Mouse (Mus musculus): ENCODE measurements around the gene Cand2.
A peak's percentile ranks its signal among the peaks of the same experiment; 100 is the strongest.

DNA sequence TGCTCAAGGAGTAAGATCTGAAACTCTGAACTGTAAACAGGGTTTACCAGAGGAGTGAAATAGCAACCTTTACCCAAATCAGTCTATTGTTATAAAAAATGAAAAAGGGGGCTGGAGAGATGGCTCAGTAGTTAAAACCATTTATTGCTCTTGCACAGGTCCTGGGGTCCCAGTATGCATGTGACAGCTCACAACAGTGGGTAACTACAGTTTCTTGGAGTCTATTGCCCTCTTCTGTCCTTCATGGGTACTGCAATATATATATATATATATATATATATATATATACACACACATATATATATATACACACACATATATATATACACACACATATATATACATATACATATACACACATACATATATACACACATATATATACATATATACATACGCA, 1.7 kb upstream of the Cand2 start:
- TF ChIP-seq NELFE (IDR thresholded peaks at IDR 0.05; ENCODE audit: low read depth, low read length) = no peak
- no peak for TF ChIP-seq POLR2A (IDR thresholded peaks at IDR 0.05; ENCODE audit: low read depth, low read length)
- TF ChIP-seq CTCF (conservative IDR thresholded peaks at IDR 0.05 in 1 of 2, IDR thresholded peaks at IDR 0.05 in 1 of 2; ENCODE audit: low read depth in 2 of 2, low read length in 2 of 2) = peak in 1 of 2 experiments; percentile 44; a peak in 2 of 4 replicates
- TF ChIP-seq E2F4 (IDR thresholded peaks at IDR 0.05; ENCODE audit: insufficient replicate concordance, low read depth, low read length) = no peak
- TF ChIP-seq MAFK (IDR thresholded peaks at IDR 0.05; ENCODE audit: insufficient replicate concordance, low read length) = no peak
- no peak for TF ChIP-seq POLR2AphosphoS2 (IDR thresholded peaks at IDR 0.05; ENCODE audit: low read depth, low read length)
- no peak for TF ChIP-seq ZC3H11A (IDR thresholded peaks at IDR 0.05; ENCODE audit: low read depth, low read length)
- no peak for TF ChIP-seq EP300 (IDR thresholded peaks at IDR 0.05; ENCODE audit: low read length)
- TF ChIP-seq SMC3 (IDR thresholded peaks at IDR 0.05; ENCODE audit: low read depth, low read length) = no peak
- no peak for TF ChIP-seq ZNF384 (IDR thresholded peaks at IDR 0.05; ENCODE audit: low read depth, low read length)
- TF ChIP-seq CHD2 (IDR thresholded peaks at IDR 0.05; ENCODE audit: low read length) = no peak
- TF ChIP-seq USF2 (conservative IDR thresholded peaks at IDR 0.05; ENCODE audit: low read depth, low read length) = no peak
- TF ChIP-seq TCF12 (IDR thresholded peaks at IDR 0.05; ENCODE audit: low read depth, low read length) = no peak
- TF ChIP-seq ZMIZ1 (IDR thresholded peaks at IDR 0.05; ENCODE audit: low read depth, low read length) = no peak

Measured in CH12.LX (cell line).